Mouse (Mus musculus) hindbrain, embryonic 14.5 days (tissue): ENCODE measurements around the gene Slamf7. TPM values are rescaled to one million over a fixed set of nuclear protein-coding genes. Genes with fewer than 3 reads are reported as not detected.
"Not testable (repeated sequence)": the region's sequence is repeated elsewhere in the genome, so short reads cannot be mapped to it uniquely, and the experiment has no call there.

Source experiments
- ATAC-seq: fragments of 200-750 bp; cut with Nextera tagmentation; 2 replicates; pipeline ENCODE4 v1.8.0; 2017; ENCODE audit warnings: moderate number of reproducible peaks, mild to moderate bottlenecking, moderate TSS enrichment, moderate library complexity; ENCODE audit not compliant: low FRiP score
- DNase-seq: peaks from one replicate; pipeline ENCODE4 v3.0.0-alpha.2; 2015; ENCODE audit warnings: low spot score
- H3K27ac ChIP-seq: fragments of 300-500 bp; sonication (generic); 2 replicates; pipeline ENCODE4 v1.5.1; 2014; ENCODE audit warnings: mild to moderate bottlenecking, moderate library complexity
- H3K27me3 ChIP-seq: fragments of 300-500 bp; sonication (generic); 2 replicates; pipeline ENCODE4 v1.6.1; 2014; ENCODE audit warnings: mild to moderate bottlenecking, low read length, mixed read lengths; ENCODE audit not compliant: control insufficient read depth, insufficient read depth
- H3K36me3 ChIP-seq: fragments of 300-500 bp; sonication (generic); replicated peaks from 2 replicates; pipeline ENCODE4 v1.6.1; 2014; ENCODE audit not compliant: control insufficient read depth, insufficient read depth
- H3K4me1 ChIP-seq: fragments of 300-500 bp; sonication (generic); replicated peaks from 2 replicates; pipeline ENCODE4 v1.6.1; 2014; ENCODE audit warnings: antibody characterized with exemption, low read length, mixed read lengths; ENCODE audit not compliant: control insufficient read depth, insufficient read depth
- H3K4me2 ChIP-seq: fragments of 300-500 bp; sonication (generic); replicated peaks from 2 replicates; pipeline ENCODE4 v1.6.1; 2014; ENCODE audit warnings: mild to moderate bottlenecking, moderate library complexity
- H3K4me3 ChIP-seq: fragments of 300-500 bp; sonication (generic); replicated peaks from 2 replicates; pipeline ENCODE4 v1.5.1; 2014; ENCODE audit warnings: mild to moderate bottlenecking, low read length
- H3K9ac ChIP-seq: fragments of 300-500 bp; sonication (generic); 2 replicates; pipeline ENCODE4 v1.6.1; 2014
- H3K9me3 ChIP-seq: fragments of 300-500 bp; sonication (generic); 2 replicates; pipeline ENCODE4 v1.6.1; 2016; ENCODE audit warnings: low read length; ENCODE audit not compliant: control insufficient read depth
- WGBS: fragments of 180-500 bp; shearing (Covaris S2); extraction: QIAGEN DNeasy Blood & Tissue Kit; methylation state at CpG from one replicate; pipeline ENCODE4 v1.1.7; 2014; 5-methylcytosine and 5-hydroxymethylcytosine counted together
- polyA plus RNA-seq: library from polyadenylated mRNA; unstranded; fragments of >200 nt; fragmentation: Nextera tagmentation; extraction: Ambion mirVana; gene quantifications from 2 replicates; pipeline ENCODE4 v1.2.1, GENCODE M21; 2014

Slamf7 gene
- polyA plus RNA-seq, 1 experiment from 2014 or later, result not detected

GRCm38 (mm10) chr1:171672854-171673475, 20.1 kb upstream of the Slamf7 start:
- ATAC-seq, result no peak

GRCm38 (mm10) chr1:171672451-171672850, 19.6 kb upstream of the Slamf7 start:
- not testable (repeated sequence) for H3K4me2 ChIP-seq, H3K36me3 ChIP-seq, H3K4me1 ChIP-seq, H3K27ac ChIP-seq, H3K27me3 ChIP-seq, H3K9ac ChIP-seq, DNase-seq, H3K9me3 ChIP-seq, ATAC-seq, H3K4me3 ChIP-seq
- 98% methylated on average over 2 of the region's 2 CpGs for WGBS

More at GRCm38 (mm10) chr1:171672854-171673475, 20.1 kb upstream of the Slamf7 start:
- no peaks in the 10 kb centered on the region for H3K36me3 ChIP-seq
- H3K9me3 ChIP-seq, result no peaks in the 10 kb centered on the region
- H3K4me2 ChIP-seq, result no peak overlapping the region
- no peak overlapping the region for H3K4me3 ChIP-seq
- no peak overlapping the region for H3K27ac ChIP-seq
- H3K27me3 ChIP-seq, result no peaks in the 10 kb centered on the region
- no peak overlapping the region for H3K9ac ChIP-seq
- DNase-seq, result peak; percentile 45
- H3K4me1 ChIP-seq, result no peaks in the 10 kb centered on the region
- WGBS, result 64% methylated on average over 5 of the region's 5 CpGs

- Histone ChIP-seq H3K4me1 (no peaks in the 10 kb centered on the region), H3K4me2 (no peak overlapping the region), H3K27me3 (no peaks in the 10 kb centered on the region), H3K36me3 (no peaks in the 10 kb centered on the region), H3K4me3 (no peak overlapping the region), H3K9me3 (no peaks in the 10 kb centered on the region), H3K9ac (no peak overlapping the region), H3K27ac (no peak overlapping the region)
- ATAC-seq (no peak), DNase-seq (no peak)
- WGBS, result 75% methylated on average over 1 of the region's 1 CpGs
These were observed 14.3 kb upstream of the Slamf7 start for GRCm38 (mm10) chr1:171667160-171667559.

- no peaks in the 10 kb centered on the region for H3K36me3 ChIP-seq
- H3K4me2 ChIP-seq, result no peak overlapping the region
- no peaks in the 10 kb centered on the region for H3K27me3 ChIP-seq
- no peaks in the 10 kb centered on the region for H3K9me3 ChIP-seq
- no peak for ATAC-seq
- DNase-seq, result no peak
- no peak overlapping the region for H3K4me3 ChIP-seq
- H3K4me1 ChIP-seq, result no peaks in the 10 kb centered on the region
- H3K9ac ChIP-seq, result no peak overlapping the region
- WGBS, result 91% methylated on average over 6 of the region's 6 CpGs
- H3K27ac ChIP-seq, result no peak overlapping the region
These were observed 13.5 kb upstream of the Slamf7 start for GRCm38 (mm10) chr1:171666350-171666749.

- WGBS, result 94% methylated on average over 2 of the region's 2 CpGs
- H3K27ac ChIP-seq, result no peak overlapping the region
- H3K9ac ChIP-seq, result no peak overlapping the region
- DNase-seq, result no peak
- H3K27me3 ChIP-seq, result no peaks in the 10 kb centered on the region
- H3K4me2 ChIP-seq, result no peak overlapping the region
- H3K9me3 ChIP-seq, result no peaks in the 10 kb centered on the region
- ATAC-seq, result no peak
- no peak overlapping the region for H3K4me3 ChIP-seq
- no peaks in the 10 kb centered on the region for H3K36me3 ChIP-seq
- no peaks in the 10 kb centered on the region for H3K4me1 ChIP-seq
These were observed 10.9 kb upstream of the Slamf7 start for GRCm38 (mm10) chr1:171663757-171664156.

GRCm38 (mm10) chr1:171661482-171661881, 8.6 kb upstream of the Slamf7 start:
- Histone ChIP-seq H3K27ac (no peak overlapping the region), H3K4me3 (no peak overlapping the region), H3K36me3 (no peaks in the 10 kb centered on the region), H3K9ac (no peak overlapping the region), H3K27me3 (no peaks in the 10 kb centered on the region), H3K9me3 (no peaks in the 10 kb centered on the region), H3K4me1 (no peaks in the 10 kb centered on the region), H3K4me2 (no peak overlapping the region)
- WGBS, result 51% methylated on average over 2 of the region's 2 CpGs
- ATAC-seq (no peak), DNase-seq (no peak)

- H3K27ac ChIP-seq, result no peak overlapping the region
These were observed 7.6 kb upstream of the Slamf7 start for GRCm38 (mm10) chr1:171660423-171660822.

GRCm38 (mm10) chr1:171658561-171658991, 5.7 kb upstream of the Slamf7 start:
- H3K27me3 ChIP-seq, result no peaks in the 10 kb centered on the region
- WGBS, result 84% methylated on average over 5 of the region's 5 CpGs
- no peaks in the 10 kb centered on the region for H3K36me3 ChIP-seq
- no peak overlapping the region for H3K9ac ChIP-seq
- H3K27ac ChIP-seq, result no peak overlapping the region
- DNase-seq, result no peak
- H3K4me1 ChIP-seq, result no peaks in the 10 kb centered on the region
- ATAC-seq, result no peak
- no peaks in the 10 kb centered on the region for H3K9me3 ChIP-seq
- H3K4me2 ChIP-seq, result no peak overlapping the region
- H3K4me3 ChIP-seq, result no peak overlapping the region

More at GRCm38 (mm10) chr1:171660423-171660822, 7.6 kb upstream of the Slamf7 start:
- no peaks in the 10 kb centered on the region for H3K4me1 ChIP-seq
- ATAC-seq (no peak), DNase-seq (no peak)
- H3K36me3 ChIP-seq, result no peaks in the 10 kb centered on the region
- no peak overlapping the region for H3K9ac ChIP-seq
- H3K9me3 ChIP-seq, result no peaks in the 10 kb centered on the region
- no peak overlapping the region for H3K4me2 ChIP-seq
- 95% methylated on average over 1 of the region's 1 CpGs for WGBS
- no peaks in the 10 kb centered on the region for H3K27me3 ChIP-seq
- H3K4me3 ChIP-seq, result no peak overlapping the region

GRCm38 (mm10) chr1:171648840-171649239, 4.0 kb downstream of the Slamf7 start:
- ATAC-seq, result no peak
- Histone ChIP-seq H3K27me3 (no peaks in the 10 kb centered on the region), H3K9ac (no peak overlapping the region), H3K36me3 (no peaks in the 10 kb centered on the region), H3K4me2 (no peak overlapping the region), H3K9me3 (no peaks in the 10 kb centered on the region), H3K4me1 (no peaks in the 10 kb centered on the region), H3K27ac (no peak overlapping the region), H3K4me3 (no peak overlapping the region)
- WGBS, result 79% methylated on average over 8 of the region's 8 CpGs
- DNase-seq, result no peak

GRCm38 (mm10) chr1:171647716-171648115, 5.1 kb downstream of the Slamf7 start:
- no peaks in the 10 kb centered on the region for H3K36me3 ChIP-seq
- no peak overlapping the region for H3K4me2 ChIP-seq
- H3K27ac ChIP-seq, result no peak overlapping the region
- WGBS, result 90% methylated on average over 5 of the region's 5 CpGs
- no peaks in the 10 kb centered on the region for H3K4me1 ChIP-seq
- H3K4me3 ChIP-seq, result no peak overlapping the region
- ATAC-seq, result no peak
- H3K9me3 ChIP-seq, result no peaks in the 10 kb centered on the region
- no peak for DNase-seq
- no peaks in the 10 kb centered on the region for H3K27me3 ChIP-seq
- H3K9ac ChIP-seq, result no peak overlapping the region
